10 mouse cellular contexts compared by ENCODE assay signal in genomic region chr7:80641899-80642298, GRCm38 (mm10). TPM values are rescaled to one million over a fixed set of nuclear protein-coding genes. Genes with fewer than 3 reads are reported as not detected.
A peak's percentile ranks its signal among the peaks of the same experiment; 100 is the strongest.
DNase-seq lines count a peak whose midpoint lies in the region; ATAC-seq and TF ChIP-seq lines count a peak whose summit lies in the region.
"Had no signal": no experiment of that assay in that cellular context is flagged by ENCODE, and none has a peak within 500 bp of the region (broad histone marks: within the 10 kb centered on the region; RNA-seq: fewer than 3 reads in every experiment).

No protein-coding gene starts in this region.

- peak overlapping the region; percentile 23 for H3K27ac ChIP-seq in heart, adult 2 months
- peak overlapping the region; percentile 49; the same call in 1 of the 2 replicates for H3K27ac ChIP-seq in midbrain, embryonic 10.5 days (replicated peaks)
- no peak overlapping the region for H3K27ac ChIP-seq in midbrain, embryonic 15.5 days
- H3K27ac ChIP-seq in stomach, postnatal 0 days (replicated peaks): 0 out of 2 replicates have a peak overlapping the region, but pooled peaks have one; percentile 13
- H3K27ac ChIP-seq: limb, embryonic 15.5 days had no signal

- TF ChIP-seq EP300 in heart, adult 2 months (IDR thresholded peaks at IDR 0.05; ENCODE audit: insufficient read depth, low read depth, low read length): no peak
- TF ChIP-seq EP300 in stomach, postnatal 0 days (optimal IDR thresholded peaks at IDR 0.05): no peak

- H3K4me1 ChIP-seq in heart, adult 2 months (ENCODE audit: control insufficient read depth, insufficient read depth, low read length): peaks cover 31% of the 10 kb centered on the region
- peaks cover 45% of the 10 kb centered on the region for H3K4me1 ChIP-seq in midbrain, embryonic 10.5 days
- peaks cover 34% of the 10 kb centered on the region for H3K4me1 ChIP-seq in midbrain, embryonic 15.5 days
- peaks cover 5% of the 10 kb centered on the region; the same call in 1 of the 2 replicates for H3K4me1 ChIP-seq in stomach, postnatal 0 days (replicated peaks; ENCODE audit: control insufficient read depth, insufficient read depth)

- 0 out of 2 replicates have a peak, but pooled peaks cover 4% of the 10 kb centered on the region for H3K79me2 ChIP-seq in heart, adult 2 months (replicated peaks; ENCODE audit: control insufficient read depth, insufficient read depth, low read length)

- no peak for TF ChIP-seq POLR2A in heart, adult 2 months (IDR thresholded peaks at IDR 0.05; ENCODE audit: insufficient read depth, low read depth, low read length)

- DNase-seq in heart, adult 2 months: peak in 1 of 2 experiments; percentile 52
- DNase-seq in heart, postnatal 4 days: no peak
- no peak for DNase-seq in midbrain, embryonic 10.5 days (ENCODE audit: low spot score)
- DNase-seq in stomach, postnatal 0 days (ENCODE audit: low spot score): no peak
- DNase-seq in right cerebral cortex, adult 18-20 months: no peak
- DNase-seq in MN1 (ENCODE audit: low spot score): no peak
- DNase-seq: adrenal gland, adult 8-10 months had no signal

- H3K27me3 ChIP-seq in heart, adult 2 months (ENCODE audit: control insufficient read depth, insufficient read depth, low read length): no peaks in the 10 kb centered on the region
- no peaks in the 10 kb centered on the region for H3K27me3 ChIP-seq in midbrain, embryonic 10.5 days (ENCODE audit: low read depth, poor library complexity, severe bottlenecking)
- H3K27me3 ChIP-seq in midbrain, embryonic 15.5 days (replicated peaks): no peaks in the 10 kb centered on the region
- H3K27me3 ChIP-seq in stomach, postnatal 0 days (ENCODE audit: control insufficient read depth, insufficient read depth, low read length): no peaks in the 10 kb centered on the region
- H3K27me3 ChIP-seq: limb, embryonic 15.5 days had no signal

- no peak for ATAC-seq in midbrain, embryonic 15.5 days (replicated peaks)
- peak; percentile 72 for ATAC-seq in megakaryocyte, adult 5-6 weeks (ENCODE audit: poor library complexity, severe bottlenecking)
- ATAC-seq in stomach, postnatal 0 days (ENCODE audit: low FRiP score, low TSS enrichment): 0 out of 2 replicates have a peak, but pooled peaks have one; percentile 40

- no peak for TF ChIP-seq CTCF in heart, adult 2 months (IDR thresholded peaks at IDR 0.05)
- TF ChIP-seq CTCF in stomach, postnatal 0 days (IDR thresholded peaks at IDR 0.05; ENCODE audit: low read depth): no peak

- WGBS in heart, adult 2 months: 44% methylated on average over 7 of the region's 7 CpGs
- WGBS in midbrain, embryonic 10.5 days: 81% methylated on average over 7 of the region's 7 CpGs
- WGBS in midbrain, embryonic 15.5 days: 81% methylated on average over 7 of the region's 7 CpGs
- WGBS in stomach, postnatal 0 days: 70% methylated on average over 7 of the region's 7 CpGs

- H3K9ac ChIP-seq in heart, adult 2 months (ENCODE audit: low read depth, low read length): no peak overlapping the region; the same call in 1 of the 2 replicates
- no peak overlapping the region for H3K9ac ChIP-seq in midbrain, embryonic 15.5 days
- no peak overlapping the region for H3K9ac ChIP-seq in stomach, postnatal 0 days (ENCODE audit: low read length)
- H3K9ac ChIP-seq: limb, embryonic 15.5 days had no signal

- H3K4me2 ChIP-seq in midbrain, embryonic 15.5 days: no peak overlapping the region
- H3K4me2 ChIP-seq in stomach, postnatal 0 days (replicated peaks; ENCODE audit: low read depth): no peak overlapping the region
- H3K4me2 ChIP-seq: limb, embryonic 15.5 days had no signal

- H3K36me3 ChIP-seq in heart, adult 2 months (ENCODE audit: control insufficient read depth, insufficient read depth, low read length): peaks cover 6% of the 10 kb centered on the region
- no peaks in the 10 kb centered on the region for H3K36me3 ChIP-seq in midbrain, embryonic 10.5 days
- H3K36me3 ChIP-seq in midbrain, embryonic 15.5 days (replicated peaks): no peaks in the 10 kb centered on the region
- no peaks in the 10 kb centered on the region for H3K36me3 ChIP-seq in stomach, postnatal 0 days (ENCODE audit: control insufficient read depth, insufficient read depth, low read length)
- H3K36me3 ChIP-seq: limb, embryonic 15.5 days had no signal

- intact Hi-C loops in heart, adult 2 months (cut with DNase I): loop anchor here (2.0 kb wide), 1 partner anchor 45 kb away; no protein-coding TSS in a partner anchor

- H3K9me3 ChIP-seq in midbrain, embryonic 10.5 days (replicated peaks): no peaks in the 10 kb centered on the region
- no peaks in the 10 kb centered on the region for H3K9me3 ChIP-seq in midbrain, embryonic 15.5 days
- H3K9me3 ChIP-seq in stomach, postnatal 0 days (ENCODE audit: control insufficient read depth, low read length): no peaks in the 10 kb centered on the region
- H3K9me3 ChIP-seq: limb, embryonic 15.5 days had no signal

- H3K4me3 ChIP-seq in heart, adult 2 months: no peak overlapping the region
- no peak overlapping the region for H3K4me3 ChIP-seq in midbrain, embryonic 10.5 days
- no peak overlapping the region for H3K4me3 ChIP-seq in midbrain, embryonic 15.5 days
- no peak overlapping the region for H3K4me3 ChIP-seq in stomach, postnatal 0 days (ENCODE audit: low read depth, low read length)
- H3K4me3 ChIP-seq: limb, embryonic 15.5 days had no signal

RNA-seq across cellular contexts. Expression of gene Crtc3, which starts 46.8 kb away (rescaled TPM):
- 10 to 100 TPM; 11.0 to 12.9 TPM for total RNA-seq in heart, adult 2 months (2021)
- 11.6 and 14.3 TPM in 2 replicates for polyA plus RNA-seq in heart, adult 2 months (2012; rRNA removed)
- 10 to 100 TPM; 19.5 to 20.3 TPM for total RNA-seq in heart, postnatal 4 days (2021)
- polyA plus RNA-seq in midbrain, embryonic 10.5 days (2016; fragmentation: Nextera tagmentation; extraction: Ambion mirVana): 8.4 and 9.3 TPM in 2 replicates
- 15.6 and 15.7 TPM in 2 replicates for polyA plus RNA-seq in midbrain, embryonic 15.5 days (2015; fragmentation: Nextera tagmentation; extraction: Ambion mirVana)
- total RNA-seq in megakaryocyte, adult 5-6 weeks (2015): 21.3 and 26.9 TPM in 2 replicates
- 12.5 and 13.0 TPM in 2 replicates for total RNA-seq in megakaryocyte, adult 5-6 weeks (2017)
- 8.8 and 10.1 TPM in 2 replicates for polyA plus RNA-seq in stomach, postnatal 0 days (2015; fragmentation: Nextera tagmentation; extraction: Ambion mirVana)
